Mouse (Mus musculus) lung, embryonic 14.5 days (tissue): Measurements from ENCODE around the gene Psmc4. TPM values are rescaled to one million over a fixed set of nuclear protein-coding genes. Genes with fewer than 3 reads are reported as not detected.

ENCODE experiments used
- ATAC-seq: fragments of 200-750 bp; cut with Nextera tagmentation; 2 replicates; pipeline ENCODE4 v1.8.0; 2017; ENCODE audit warnings: mild to moderate bottlenecking, moderate TSS enrichment, moderate library complexity; ENCODE audit not compliant: insufficient read depth
- DNase-seq: peaks from one replicate; pipeline ENCODE4 v3.0.0-alpha.2; 2015
- H3K27ac ChIP-seq: fragments of 300-500 bp; sonication (generic); 2 replicates; pipeline ENCODE4 v1.5.1; 2014; ENCODE audit warnings: low read depth, mild to moderate bottlenecking, moderate library complexity
- H3K27me3 ChIP-seq: fragments of 300-500 bp; sonication (generic); 2 replicates; pipeline ENCODE4 v1.6.1; 2014; ENCODE audit warnings: low read length, control low read depth; ENCODE audit not compliant: insufficient read depth
- H3K36me3 ChIP-seq: fragments of 300-500 bp; sonication (generic); 2 replicates; pipeline ENCODE4 v1.6.1; 2014; ENCODE audit warnings: control low read depth; ENCODE audit not compliant: insufficient read depth
- H3K4me1 ChIP-seq: fragments of 300-500 bp; sonication (generic); 2 replicates; pipeline ENCODE4 v1.6.1; 2014; ENCODE audit warnings: antibody characterized with exemption, control low read depth; ENCODE audit not compliant: insufficient read depth
- H3K4me2 ChIP-seq: fragments of 300-500 bp; sonication (generic); 2 replicates; pipeline ENCODE4 v1.6.1; 2014; ENCODE audit warnings: mild to moderate bottlenecking
- H3K4me3 ChIP-seq: fragments of 300-500 bp; sonication (generic); 2 replicates; pipeline ENCODE4 v1.5.1; 2014; ENCODE audit warnings: low read depth, low read length
- H3K9ac ChIP-seq: fragments of 300-500 bp; sonication (generic); 2 replicates; pipeline ENCODE4 v1.6.1; 2014
- H3K9me3 ChIP-seq: fragments of 300-500 bp; sonication (generic); 2 replicates; pipeline ENCODE4 v1.6.1; 2016; ENCODE audit warnings: low read depth, low read length, control low read depth
- CTCF ChIP-seq: IDR thresholded peaks from 2 replicates; pipeline ENCODE4 v1.5.1; 2016; ENCODE audit warnings: antibody characterized with exemption, low read depth
- WGBS: fragments of 180-500 bp; shearing (Covaris S2); extraction: QIAGEN DNeasy Blood & Tissue Kit; methylation state at CpG from one replicate; pipeline ENCODE4 v1.1.7; 2014; 5-methylcytosine and 5-hydroxymethylcytosine counted together
- polyA plus RNA-seq: library from polyadenylated mRNA; unstranded; fragments of >200 nt; fragmentation: Nextera tagmentation; extraction: Ambion mirVana; gene quantifications from 2 replicates; pipeline ENCODE4 v1.2.1, GENCODE M21; 2014

The Psmc4 gene
- 300 and 307 TPM in 2 replicates for polyA plus RNA-seq

DNA sequence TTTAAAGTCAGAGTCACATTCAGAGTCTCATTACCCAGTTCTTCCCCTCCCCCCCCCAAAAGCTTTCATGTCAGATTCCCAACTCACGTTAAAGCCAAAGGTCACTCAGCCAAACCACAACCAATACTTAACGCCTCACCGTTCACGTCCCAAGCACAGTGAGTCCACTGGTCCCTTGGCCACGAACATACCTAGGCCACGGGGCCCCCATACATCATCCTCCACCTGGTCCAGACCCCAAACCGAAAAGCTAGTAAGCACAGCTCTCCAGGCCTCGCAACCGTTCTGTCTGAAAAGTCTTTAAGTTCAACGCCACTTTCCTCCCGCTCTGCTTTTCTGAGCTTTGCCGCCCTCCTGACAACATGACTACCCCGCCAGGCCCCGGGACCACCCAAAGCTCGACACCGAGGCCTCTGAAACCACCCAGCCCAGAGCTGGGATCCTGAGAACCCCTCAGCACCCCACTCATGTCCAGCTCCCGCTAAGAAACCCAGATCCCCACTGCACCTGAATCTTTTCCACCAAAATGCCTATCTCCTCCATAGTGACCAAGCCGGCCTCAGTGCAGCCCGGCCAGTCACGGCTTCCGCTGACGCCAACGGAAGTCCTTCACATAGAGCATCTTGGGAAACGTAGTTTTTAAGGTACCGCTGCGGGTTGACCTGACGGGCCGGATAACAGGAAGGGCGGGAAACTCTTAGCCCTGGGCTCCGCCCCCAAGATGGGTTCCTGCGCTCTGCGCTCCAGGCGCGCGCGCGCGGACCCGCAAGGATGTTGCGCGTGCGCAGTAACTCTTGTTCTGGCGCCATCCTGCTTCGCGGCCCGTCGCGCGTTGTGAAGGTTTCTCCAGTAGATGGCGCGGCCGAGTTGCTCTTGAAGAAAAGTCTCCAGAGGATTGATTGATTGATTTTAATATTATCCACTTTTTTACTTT, at the start of gene Psmc4:
Gene Psmc4 (minus strand): TSS at position 626 of the 934 bp plus-strand sequence.
- Histone ChIP-seq H3K4me2 (peak within 1 kb of the TSS; percentile 85), H3K4me1 (0 out of 2 replicates have a peak, but pooled peaks cover 4% of the 10 kb centered on the region)

DNA sequence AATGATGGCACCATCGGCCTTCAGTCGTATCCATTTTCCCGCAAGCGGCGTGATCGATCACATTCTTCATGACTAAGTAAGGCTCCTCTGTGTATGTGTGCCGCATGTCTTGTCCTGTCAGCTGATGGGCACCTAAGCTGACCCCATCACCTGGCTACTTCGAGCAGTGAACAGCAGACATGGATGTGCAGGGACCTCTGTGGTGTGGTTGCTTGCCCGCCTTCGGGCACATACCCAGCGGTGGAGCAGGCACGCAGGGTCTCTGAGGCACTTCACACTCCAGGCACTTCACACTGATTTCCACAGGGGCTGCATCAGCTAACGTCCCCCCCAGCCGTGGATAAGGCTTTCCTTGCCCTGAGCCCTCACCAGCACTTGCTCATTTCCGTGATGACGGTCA, 49.2 kb upstream of the Psmc4 start:
- WGBS: 92% methylated on average over 16 of the region's 16 CpGs
- H3K4me1 ChIP-seq: no peaks in the 10 kb centered on the region
- no peak for TF ChIP-seq CTCF
- no peak for ATAC-seq
- no peak for DNase-seq
- H3K4me3 ChIP-seq: no peak overlapping the region
- no peak overlapping the region for H3K27ac ChIP-seq
- no peak overlapping the region for H3K9ac ChIP-seq
- no peak overlapping the region for H3K4me2 ChIP-seq
- H3K27me3 ChIP-seq: no peaks in the 10 kb centered on the region
- H3K9me3 ChIP-seq: peaks cover 11% of the 10 kb centered on the region; the same call in 1 of the 2 replicates
- no peaks in the 10 kb centered on the region for H3K36me3 ChIP-seq

More for the DNA sequence above, at the start of gene Psmc4:
- H3K4me3 ChIP-seq: peak within 1 kb of the TSS; percentile 81
- H3K27me3 ChIP-seq: no peaks in the 10 kb centered on the region
- peaks cover 40% of the 10 kb centered on the region for H3K36me3 ChIP-seq
- H3K9ac ChIP-seq: peak within 1 kb of the TSS; percentile 75
- DNase-seq (peak; percentile 100), ATAC-seq (peak; percentile 95)
- TF ChIP-seq CTCF: peak; percentile 83
- H3K27ac ChIP-seq: peak within 1 kb of the TSS; percentile 32; the same call in 1 of the 2 replicates
- under 1% methylated on average over 52 of the region's 52 CpGs for WGBS
- H3K9me3 ChIP-seq: no peaks in the 10 kb centered on the region

DNA sequence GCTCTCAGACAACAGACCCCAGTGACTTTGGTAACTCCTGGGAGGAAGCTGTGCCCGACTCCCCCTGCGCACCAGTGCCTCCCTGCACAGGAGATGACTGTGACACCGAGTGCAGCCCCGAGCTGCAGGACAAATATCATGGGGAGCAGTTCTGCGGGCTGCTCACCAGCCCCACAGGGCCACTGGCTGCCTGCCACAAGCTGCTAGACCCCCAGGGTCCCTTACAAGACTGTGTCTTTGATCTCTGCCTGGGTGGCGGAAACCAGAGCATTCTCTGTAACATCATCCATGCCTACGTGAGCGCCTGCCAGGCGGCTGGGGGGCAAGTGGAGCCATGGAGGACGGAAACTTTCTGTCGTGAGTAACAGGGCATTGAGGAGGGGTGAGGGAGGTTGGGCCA, 43.6 kb upstream of the Psmc4 start:
- H3K4me1 ChIP-seq: no peaks in the 10 kb centered on the region
- H3K9me3 ChIP-seq: 0 out of 2 replicates have a peak, but pooled peaks cover under 1% of the 10 kb centered on the region
- no peak overlapping the region for H3K4me3 ChIP-seq
- no peak for TF ChIP-seq CTCF
- no peak for ATAC-seq
- WGBS: 40% methylated on average over 11 of the region's 11 CpGs
- no peak overlapping the region for H3K4me2 ChIP-seq
- no peak for DNase-seq
- no peaks in the 10 kb centered on the region for H3K36me3 ChIP-seq
- H3K27me3 ChIP-seq: no peaks in the 10 kb centered on the region
- no peak overlapping the region for H3K27ac ChIP-seq
- H3K9ac ChIP-seq: no peak overlapping the region

DNA sequence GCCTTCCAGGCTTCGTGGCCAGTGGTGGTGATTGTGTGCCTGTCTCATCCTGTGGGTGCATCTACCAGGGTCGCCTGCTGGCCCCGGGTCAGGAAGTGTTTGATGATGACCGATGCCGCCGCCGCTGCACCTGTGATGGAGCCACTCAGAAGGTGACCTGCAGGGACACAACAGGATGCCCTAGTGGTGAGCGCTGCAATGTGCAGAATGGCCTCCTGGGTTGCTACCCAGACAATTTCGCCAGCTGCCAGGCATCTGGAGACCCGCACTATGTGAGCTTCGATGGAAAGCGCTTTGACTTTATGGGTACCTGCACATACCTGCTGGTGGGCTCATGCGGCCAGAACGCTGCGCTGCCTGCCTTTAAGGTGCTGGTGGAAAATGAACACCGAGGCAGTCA, 36.3 kb upstream of the Psmc4 start:
- Histone ChIP-seq H3K4me3 (no peak overlapping the region), H3K4me2 (no peak overlapping the region), H3K36me3 (no peaks in the 10 kb centered on the region), H3K4me1 (no peaks in the 10 kb centered on the region), H3K27me3 (no peaks in the 10 kb centered on the region), H3K9me3 (no peaks in the 10 kb centered on the region), H3K27ac (no peak overlapping the region), H3K9ac (no peak overlapping the region)
- TF ChIP-seq CTCF: no peak
- ATAC-seq (no peak), DNase-seq (no peak)
- 77% methylated on average over 16 of the region's 16 CpGs for WGBS

DNA sequence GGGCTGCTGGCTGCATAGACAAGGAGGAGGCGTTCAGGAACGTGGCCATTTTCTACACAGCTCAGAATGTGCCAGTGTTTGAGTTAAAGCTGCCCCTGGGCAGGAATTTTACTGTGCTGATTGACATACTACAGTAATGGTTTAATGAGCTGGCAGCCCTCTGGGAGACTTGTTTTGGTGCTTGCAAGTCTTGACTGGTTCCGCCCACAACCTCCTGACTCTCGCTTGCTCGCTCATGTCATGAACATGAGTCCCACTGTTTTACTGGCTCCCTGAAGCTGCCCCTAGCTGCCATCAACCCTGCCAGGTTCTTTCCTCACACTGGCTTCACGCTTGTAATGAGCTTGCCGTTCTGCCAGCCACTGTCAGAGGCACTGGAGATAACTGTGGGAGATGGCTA, 34.3 kb upstream of the Psmc4 start:
- H3K9me3 ChIP-seq: no peaks in the 10 kb centered on the region
- DNase-seq (no peak), ATAC-seq (no peak)
- H3K27me3 ChIP-seq: no peaks in the 10 kb centered on the region
- H3K27ac ChIP-seq: no peak overlapping the region
- H3K4me2 ChIP-seq: no peak overlapping the region
- 73% methylated on average over 7 of the region's 7 CpGs for WGBS
- H3K9ac ChIP-seq: no peak overlapping the region
- no peak overlapping the region for H3K4me3 ChIP-seq
- TF ChIP-seq CTCF: no peak
- no peaks in the 10 kb centered on the region for H3K36me3 ChIP-seq
- H3K4me1 ChIP-seq: no peaks in the 10 kb centered on the region

DNA sequence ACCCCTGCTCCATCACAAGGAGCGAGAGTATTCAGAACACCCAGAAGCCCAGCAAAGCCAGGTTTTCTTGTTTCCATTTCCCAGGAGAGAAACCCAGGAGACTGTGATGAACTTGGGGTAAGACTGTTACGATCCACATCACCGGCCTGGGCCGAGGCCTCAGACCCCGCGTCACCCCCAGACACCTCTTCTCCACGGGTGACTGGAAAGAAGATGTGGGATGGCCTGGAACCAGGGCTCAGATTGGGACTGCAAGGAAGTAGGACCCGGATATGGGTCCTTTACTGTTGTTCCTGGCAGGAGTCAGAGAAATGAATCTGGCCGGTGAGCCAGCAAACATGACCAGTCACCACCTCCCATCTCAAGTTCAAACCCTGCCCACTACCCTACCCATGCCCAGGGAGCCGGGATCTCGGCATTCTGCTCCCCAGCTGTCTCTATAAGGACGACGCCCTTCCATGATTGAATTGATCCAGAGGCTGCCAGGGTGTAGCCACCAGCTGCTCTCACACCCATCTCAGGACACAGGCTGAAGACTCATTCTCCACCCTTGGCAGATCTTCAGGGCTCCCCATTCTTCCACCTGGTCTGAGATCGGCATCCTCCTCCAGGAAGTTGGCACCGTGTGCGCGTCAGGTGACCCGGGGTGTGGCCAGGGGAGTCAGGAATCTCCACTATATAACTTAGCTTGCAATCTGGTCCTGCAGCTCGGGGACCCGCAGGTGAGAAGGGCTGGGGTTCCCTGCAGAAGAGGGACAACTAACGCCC, 20.8 kb upstream of the Psmc4 start, which contains the start of gene Fcgbp:
Gene Fcgbp (plus strand): TSS at position 706 of the 768 bp plus-strand sequence.
- Histone ChIP-seq H3K4me1 (no peaks in the 10 kb centered on the region), H3K36me3 (no peaks in the 10 kb centered on the region), H3K27ac (no peak within 1 kb of the TSS), H3K4me2 (no peak within 1 kb of the TSS), H3K9me3 (no peaks in the 10 kb centered on the region), H3K4me3 (no peak within 1 kb of the TSS), H3K9ac (no peak within 1 kb of the TSS), H3K27me3 (no peaks in the 10 kb centered on the region)
- DNase-seq (no peak), ATAC-seq (no peak)
- no peak for TF ChIP-seq CTCF
- WGBS: 81% methylated on average over 21 of the region's 21 CpGs
